Mouse (Mus musculus): ENCODE measurements around the gene Klhl22.

DNA sequence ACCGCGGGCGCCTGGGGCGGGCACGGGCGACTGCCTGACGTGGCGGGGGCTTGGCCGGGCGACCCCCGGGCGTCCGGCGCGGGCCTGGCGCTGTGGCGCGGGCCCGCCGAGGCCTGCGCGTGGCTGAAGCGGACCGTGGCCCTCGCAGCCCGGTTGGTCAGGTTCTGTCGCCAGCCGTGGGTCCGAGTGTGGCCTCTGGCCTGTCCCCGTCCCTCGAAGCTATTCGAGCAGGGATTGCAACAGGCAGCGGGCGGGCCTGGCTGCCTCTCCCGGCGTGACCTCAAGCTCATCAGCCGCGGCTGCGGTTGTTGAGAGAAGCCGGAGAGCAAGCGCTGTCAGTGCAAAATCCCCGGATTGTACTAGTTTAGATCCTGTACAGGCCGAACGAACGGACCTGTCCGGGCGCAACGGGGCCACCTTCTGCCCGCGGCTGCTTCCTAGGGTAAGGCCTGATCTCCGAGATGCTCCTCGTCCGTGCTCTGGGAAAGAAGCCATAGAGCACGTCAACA is 449 bp downstream of the Klhl22 start:
- TF ChIP-seq CTCF (conservative IDR thresholded peaks at IDR 0.05; ENCODE audit: low read length) (no peak), NANOG (IDR thresholded peaks at IDR 0.05; ENCODE audit: borderline replicate concordance, low read length) (no peak)
